Mouse (Mus musculus): ENCODE measurements at regions not wholly inside any gene's neighbourhood (a gene's known extent, or its start where the extent isn't known, plus 50 kb on each side); places are given as distances from the start of the nearest gene placed in this dataset.

- TF ChIP-seq POLR2A (IDR thresholded peaks at IDR 0.05; ENCODE audit: insufficient read depth, low read length) = no peak
- TF ChIP-seq CTCF (IDR thresholded peaks at IDR 0.05; ENCODE audit: low read depth, low read length) = no peak
- TF ChIP-seq EP300 (IDR thresholded peaks at IDR 0.05; ENCODE audit: insufficient read depth, low read depth, low read length) = no peak
Observed at GRCm38 (mm10) chr15:32839966-32840365, 595.4 kb downstream of the Sema5a start.
